Mouse (Mus musculus) spleen, embryonic (tissue): ENCODE data around the gene Pus3.

Source experiments
- CTCF ChIA-PET: fragments of 350-600 bp; sonication (Branson Sonifier 250); formaldehyde crosslinking; loops from one replicate; lab custom pipeline; 2022; lab: Charles Lee

Pus3 gene

GRCm38 (mm10) chr9:35543099-35543860 lies 15.1 kb upstream of the Pus3 start:
- CTCF ChIA-PET = interaction anchor here (0.7 to 1.1 kb wide), 2 partner anchors 9 to 88 kb away, joined by 3 to 5 read pairs; no protein-coding TSS in a partner anchor

GRCm38 (mm10) chr9:35544666-35545065 lies 13.7 kb upstream of the Pus3 start:
- CTCF ChIA-PET = no interaction called here

DNA sequence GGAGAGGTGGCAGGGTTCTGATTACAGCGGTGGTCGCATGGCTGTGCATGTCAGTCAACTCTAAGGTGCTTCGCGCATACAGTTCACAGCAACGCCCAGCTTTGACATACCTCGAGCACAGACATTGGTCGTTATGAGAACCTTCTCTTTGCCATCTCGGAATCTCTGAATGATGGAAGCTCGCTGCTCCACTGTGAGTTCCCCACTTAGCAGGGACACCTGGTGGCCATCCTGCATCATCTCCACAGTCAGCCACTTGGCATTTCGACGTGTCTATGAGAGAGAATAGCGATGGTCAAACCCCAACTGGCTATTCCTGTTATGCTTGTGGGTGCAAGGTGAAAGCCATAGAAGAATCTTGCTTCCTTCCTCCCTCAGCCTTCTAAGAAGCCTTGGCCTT lies 12.7 kb upstream of the Pus3 start:
- CTCF ChIA-PET = no interaction called here

DNA sequence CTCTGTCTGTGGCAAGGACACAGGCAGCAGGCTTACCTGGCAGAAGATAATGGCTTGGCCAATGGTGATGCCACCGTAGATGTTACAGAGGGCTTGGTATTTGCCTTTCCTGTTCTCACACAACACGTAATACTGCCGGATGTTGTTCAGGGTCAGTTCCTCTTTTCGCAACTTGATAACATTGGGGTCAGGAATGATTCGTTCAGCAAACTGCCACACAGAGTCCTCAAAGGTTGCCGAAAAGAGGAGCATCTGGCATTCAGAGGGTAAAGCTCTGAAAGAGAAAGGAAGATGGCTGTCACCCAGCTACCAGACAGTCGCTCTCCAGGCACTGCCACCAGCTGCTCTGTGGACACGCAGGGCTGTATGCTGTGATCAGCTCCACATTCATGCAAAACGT lies 11.7 kb upstream of the Pus3 start:
- CTCF ChIA-PET = no interaction called here

DNA sequence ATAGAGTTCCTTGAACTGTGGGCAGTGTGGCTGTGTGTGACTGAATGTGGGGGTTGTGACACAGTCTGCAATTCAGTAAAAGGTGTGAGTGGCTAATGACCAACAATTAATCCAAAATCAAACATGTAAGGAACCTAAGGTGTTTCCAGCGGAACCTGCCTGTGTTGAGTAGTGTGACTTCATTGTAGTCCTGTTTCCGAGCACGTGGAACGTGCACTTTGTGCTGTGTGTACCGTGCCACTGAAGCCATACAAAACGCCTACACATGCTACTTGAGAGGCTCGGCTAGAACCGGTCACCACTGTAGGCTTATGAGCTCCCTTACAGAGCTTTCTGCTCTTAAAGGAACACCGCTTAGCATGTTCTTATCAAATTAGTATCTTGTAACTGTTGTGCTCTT lies 9.9 kb upstream of the Pus3 start:
- CTCF ChIA-PET = no interaction called here

GRCm38 (mm10) chr9:35556494-35557102 lies 1.8 kb upstream of the Pus3 start:
- CTCF ChIA-PET = interaction anchor here (0.6 kb wide), 1 partner anchor 366 kb away, joined by 4 read pairs; no protein-coding TSS in a partner anchor

DNA sequence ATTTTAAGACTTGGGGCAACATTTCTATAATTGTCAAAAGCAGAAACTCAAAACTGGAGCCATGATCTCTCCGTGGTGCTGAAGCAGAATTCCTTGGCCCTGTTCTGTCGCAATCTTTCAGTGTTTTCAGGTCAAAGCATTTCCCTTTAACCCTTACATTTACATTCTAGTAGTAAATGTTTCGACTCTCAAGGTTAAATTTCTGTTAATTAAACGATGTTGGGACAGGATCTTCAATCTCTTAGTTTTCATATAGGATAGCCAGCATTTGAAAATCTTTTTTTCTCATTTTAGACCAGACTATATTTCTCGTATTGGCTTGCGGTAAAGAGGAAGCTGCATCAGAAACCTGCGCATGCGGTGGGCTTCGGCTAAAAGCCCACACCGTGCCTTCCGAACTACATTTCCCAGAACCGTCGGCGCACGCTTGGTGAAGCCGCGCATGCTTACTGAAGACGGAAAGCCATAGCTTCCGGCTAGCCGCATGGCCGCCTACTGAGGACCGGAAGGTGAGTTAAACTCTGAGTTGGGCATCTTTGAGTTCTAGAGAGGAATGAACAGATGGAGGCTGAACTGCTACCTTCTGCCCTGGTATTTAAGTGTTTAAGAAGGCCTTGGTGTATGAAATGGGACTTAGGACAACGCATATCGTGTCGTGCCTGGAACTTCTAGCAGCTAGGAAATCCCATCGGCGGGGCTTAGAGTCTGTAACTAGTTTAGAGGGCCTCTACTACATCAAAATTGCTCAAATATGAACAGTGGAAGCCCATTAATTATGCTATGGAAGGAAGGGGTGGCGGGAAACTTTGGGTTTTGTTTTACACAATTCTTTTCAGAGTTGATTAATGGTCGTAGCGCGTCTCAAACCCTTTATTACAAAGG lies 855 bp downstream of the Pus3 start:
- CTCF ChIA-PET = interaction anchor here (0.6 kb wide), 1 partner anchor 496 kb away, joined by 3 read pairs; no protein-coding TSS in a partner anchor

DNA sequence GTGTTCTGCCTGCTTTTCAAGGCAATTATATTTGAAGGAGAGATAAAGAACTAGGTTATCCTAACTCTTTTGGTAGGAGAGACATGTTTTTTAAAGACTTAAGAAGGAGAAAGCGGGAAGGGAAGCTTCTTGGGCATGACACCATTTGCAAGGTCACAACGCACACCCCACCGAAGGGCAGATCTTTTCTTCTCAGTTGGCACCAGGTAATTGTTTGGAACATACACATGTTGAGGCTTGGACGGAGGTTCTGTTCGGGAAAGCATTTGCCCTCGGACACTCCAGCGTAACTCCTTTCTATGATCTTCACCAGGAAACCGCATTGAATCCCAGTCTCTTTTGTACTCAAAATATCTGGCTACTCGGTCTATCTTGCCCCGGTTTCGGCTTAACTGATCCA lies 2.7 kb downstream of the Pus3 start:
- CTCF ChIA-PET = no interaction called here

DNA sequence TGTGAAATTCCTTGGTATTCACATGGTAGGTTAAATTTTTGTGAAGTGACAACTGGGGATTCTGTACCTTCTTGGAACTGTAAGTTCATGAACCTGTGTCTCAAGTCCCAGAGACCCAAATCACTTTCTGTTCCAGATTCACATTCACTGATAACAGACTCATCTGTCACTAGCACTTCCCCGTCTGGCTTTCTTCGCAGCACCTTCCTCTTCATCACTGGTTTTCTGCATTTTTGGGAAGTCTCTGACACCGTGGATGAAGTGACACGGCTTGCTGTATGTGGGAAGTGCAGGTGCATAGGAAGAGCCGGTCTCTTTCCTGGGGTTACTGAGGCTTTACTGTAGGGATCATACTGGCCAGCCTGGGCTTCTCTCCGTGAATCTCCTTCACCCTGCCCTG lies 3.2 kb downstream of the Pus3 start:
- CTCF ChIA-PET = no interaction called here

- CTCF ChIA-PET = no interaction called here
These were observed 6.3 kb downstream of the Pus3 start for GRCm38 (mm10) chr9:35564536-35565240.

GRCm38 (mm10) chr9:35567995-35568394 lies 9.6 kb downstream of the Pus3 start:
- CTCF ChIA-PET = no interaction called here

DNA sequence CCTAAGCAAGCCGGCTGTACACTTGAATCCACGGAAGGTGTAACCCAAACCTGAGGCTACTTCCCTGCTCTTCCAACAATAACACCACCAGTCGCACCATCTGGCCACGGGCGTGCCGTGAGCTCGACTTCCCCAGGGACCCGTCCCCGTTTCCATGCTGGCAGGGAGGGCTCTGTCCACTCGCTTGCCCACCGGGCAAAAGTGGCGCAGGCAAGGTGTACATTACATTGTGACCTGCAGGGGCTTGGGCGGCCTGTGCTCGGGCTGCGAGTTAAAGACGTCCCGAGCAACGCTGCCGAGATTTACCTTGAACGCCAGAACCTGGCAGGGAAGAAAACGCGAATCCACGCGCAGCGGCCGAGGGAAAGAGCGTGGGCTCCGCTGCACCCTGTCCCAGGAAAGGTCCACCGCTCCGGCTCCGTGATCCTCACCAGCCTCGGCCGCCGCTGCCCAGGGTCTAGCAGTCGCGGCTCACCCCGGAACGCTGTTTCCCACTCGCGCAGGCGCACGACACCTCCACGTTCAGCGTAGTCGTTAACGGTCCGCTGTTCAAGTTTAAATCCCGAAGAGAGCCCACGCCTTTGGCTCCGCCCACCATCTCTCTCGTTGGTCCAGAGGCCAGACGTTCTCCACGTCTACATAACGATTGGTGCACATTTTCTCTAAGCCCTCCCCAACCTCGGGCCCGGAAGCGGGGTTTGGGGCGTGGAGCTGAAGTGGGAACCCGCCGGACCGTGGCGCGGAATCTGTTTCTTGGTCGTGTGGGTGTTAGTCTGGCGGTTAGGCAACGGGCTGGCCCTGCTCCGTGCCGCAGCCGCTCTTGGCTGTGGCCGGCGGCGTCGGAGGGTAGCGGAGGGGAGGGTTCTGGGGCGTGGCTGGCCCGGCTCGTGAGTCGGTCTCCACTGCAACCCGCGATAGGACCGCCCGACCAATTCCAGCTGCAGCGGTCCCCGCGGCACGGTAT lies 11.5 kb downstream of the Pus3 start, which contains the start of the genes Pate2 and Hyls1:
TSS of gene Pate2 (plus strand) at position 714 of the 964 bp plus-strand sequence.
TSS of gene Hyls1 (minus strand) at position 828 of the 964 bp plus-strand sequence.
- CTCF ChIA-PET = no interaction called here

- CTCF ChIA-PET = no interaction called here
These were observed 12.3 kb downstream of the Pus3 start for GRCm38 (mm10) chr9:35570663-35571062.

GRCm38 (mm10) chr9:35574416-35574815 lies 16.0 kb downstream of the Pus3 start:
- CTCF ChIA-PET = no interaction called here

GRCm38 (mm10) chr9:35587674-35588073 lies 29.3 kb downstream of the Pus3 start:
- CTCF ChIA-PET = no interaction called here

GRCm38 (mm10) chr9:35592903-35593302 lies 34.5 kb downstream of the Pus3 start:
- CTCF ChIA-PET = interaction anchor here (0.6 kb wide), 1 partner anchor 137 kb away, joined by 3 read pairs; no protein-coding TSS in a partner anchor

GRCm38 (mm10) chr9:35607647-35608405 lies 49.4 kb downstream of the Pus3 start:
- CTCF ChIA-PET = no interaction called here

DNA sequence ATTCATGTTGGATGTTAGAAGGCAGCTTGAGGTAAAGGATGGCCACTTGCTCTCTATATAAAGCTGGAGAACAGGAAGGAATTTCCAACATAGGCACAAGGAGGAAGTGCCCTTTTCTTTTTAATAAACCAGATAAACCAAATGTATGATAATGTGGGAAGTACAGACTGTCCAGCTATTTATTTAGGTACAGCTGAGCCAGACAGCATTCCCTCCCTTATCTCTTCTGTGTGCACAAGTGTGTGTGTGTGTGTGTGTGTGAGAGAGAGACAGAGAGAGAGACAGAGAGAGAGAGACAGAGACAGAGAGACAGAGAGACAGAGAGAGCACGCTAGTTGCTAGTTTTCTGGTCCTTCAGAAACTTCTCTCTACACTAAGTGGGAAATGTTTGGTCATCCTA lies 53.4 kb downstream of the Pus3 start, which contains the start of gene Pate4:
TSS of gene Pate4 (minus strand) at position 101 of the 400 bp plus-strand sequence.
- CTCF ChIA-PET = no interaction called here

DNA sequence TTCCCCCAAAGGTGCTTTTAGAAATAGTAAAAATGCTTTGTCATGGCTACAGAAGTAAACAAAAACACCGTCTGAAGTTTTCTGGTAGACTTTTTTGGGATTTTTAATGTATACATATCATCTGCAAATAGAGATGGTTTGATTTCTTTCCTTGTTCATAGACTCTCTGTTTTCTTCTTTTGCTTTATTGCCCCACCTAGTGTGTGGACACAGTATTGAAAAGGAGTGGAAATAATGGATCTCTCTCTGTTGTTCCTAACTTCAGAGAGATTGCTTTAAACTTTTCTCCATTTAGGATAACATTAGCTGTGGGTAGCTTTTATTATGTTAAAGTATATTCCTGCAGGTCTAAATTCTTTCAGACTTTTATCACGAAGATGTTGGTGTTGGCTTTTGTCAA lies 55.6 kb downstream of the Pus3 start:
- CTCF ChIA-PET = no interaction called here
